Mouse (Mus musculus): ENCODE results near the gene Acsbg2.
"Not testable (repeated sequence)": the region's sequence is repeated elsewhere in the genome, so short reads cannot be mapped to it uniquely, and the experiment has no call there.

Gene Acsbg2

GRCm38 (mm10) chr17:56874237-56874636, at the start of gene Acsbg2:
Gene Acsbg2 (minus strand): TSS chr17:56874447.
- no peak for DNase-seq (ENCODE audit: low read depth in 2 of 2, low spot score in 2 of 2)

GRCm38 (mm10) chr17:56919725-56920124, 45.5 kb upstream of the Acsbg2 start:
- DNase-seq (ENCODE audit: low read depth in 2 of 2, low spot score in 2 of 2), result no peak

- no peak for DNase-seq (ENCODE audit: low read depth in 2 of 2, low spot score in 2 of 2)
Measured at GRCm38 (mm10) chr17:56917166-56917565, 42.9 kb upstream of the Acsbg2 start.

- no peak for DNase-seq (ENCODE audit: low read depth in 2 of 2, low spot score in 2 of 2)
Measured at GRCm38 (mm10) chr17:56913444-56913843, 39.2 kb upstream of the Acsbg2 start.

GRCm38 (mm10) chr17:56913023-56913422, 38.8 kb upstream of the Acsbg2 start:
- DNase-seq (ENCODE audit: low read depth in 2 of 2, low spot score in 2 of 2), result no peak

- DNase-seq (ENCODE audit: low read depth in 2 of 2, low spot score in 2 of 2), result not testable (repeated sequence)
Measured at GRCm38 (mm10) chr17:56909764-56910163, 35.5 kb upstream of the Acsbg2 start.

GRCm38 (mm10) chr17:56907887-56908286, 33.6 kb upstream of the Acsbg2 start:
- no peak for DNase-seq (ENCODE audit: low read depth in 2 of 2, low spot score in 2 of 2)

GRCm38 (mm10) chr17:56907096-56907495, 32.8 kb upstream of the Acsbg2 start:
- no peak for DNase-seq (ENCODE audit: low read depth in 2 of 2, low spot score in 2 of 2)

- DNase-seq (ENCODE audit: low read depth in 2 of 2, low spot score in 2 of 2), result no peak
Measured at GRCm38 (mm10) chr17:56906166-56906565, 31.9 kb upstream of the Acsbg2 start.

GRCm38 (mm10) chr17:56902698-56903097, 28.5 kb upstream of the Acsbg2 start:
- no peak for DNase-seq (ENCODE audit: low read depth in 2 of 2, low spot score in 2 of 2)

- peak; percentile 80 to 85 for DNase-seq (ENCODE audit: low read depth in 2 of 2, low spot score in 2 of 2)
Measured at GRCm38 (mm10) chr17:56897630-56898195, 23.5 kb upstream of the Acsbg2 start.

GRCm38 (mm10) chr17:56896513-56897129, 22.4 kb upstream of the Acsbg2 start:
- DNase-seq (ENCODE audit: low read depth in 2 of 2, low spot score in 2 of 2), result no peak

- DNase-seq (ENCODE audit: low read depth in 2 of 2, low spot score in 2 of 2), result no peak
Measured at GRCm38 (mm10) chr17:56895368-56895918, 21.2 kb upstream of the Acsbg2 start.

GRCm38 (mm10) chr17:56890018-56890417, 15.8 kb upstream of the Acsbg2 start:
- no peak for DNase-seq (ENCODE audit: low read depth in 2 of 2, low spot score in 2 of 2)

GRCm38 (mm10) chr17:56888050-56888449, 13.8 kb upstream of the Acsbg2 start:
- no peak for DNase-seq (ENCODE audit: low read depth in 2 of 2, low spot score in 2 of 2)

- DNase-seq (ENCODE audit: low read depth in 2 of 2, low spot score in 2 of 2), result peak in 1 of 2 experiments; percentile 44
Measured at GRCm38 (mm10) chr17:56884809-56885208, 10.6 kb upstream of the Acsbg2 start.

GRCm38 (mm10) chr17:56884331-56884730, 10.1 kb upstream of the Acsbg2 start:
- DNase-seq (ENCODE audit: low read depth in 2 of 2, low spot score in 2 of 2), result no peak

- DNase-seq (ENCODE audit: low read depth in 2 of 2, low spot score in 2 of 2), result no peak
Measured at GRCm38 (mm10) chr17:56883612-56884011, 9.4 kb upstream of the Acsbg2 start.

GRCm38 (mm10) chr17:56877426-56877825, 3.2 kb upstream of the Acsbg2 start:
- no peak for DNase-seq (ENCODE audit: low read depth in 2 of 2, low spot score in 2 of 2)

GRCm38 (mm10) chr17:56876981-56877380, 2.7 kb upstream of the Acsbg2 start:
- DNase-seq (ENCODE audit: low read depth in 2 of 2, low spot score in 2 of 2), result no peak

- no peak for DNase-seq (ENCODE audit: low read depth in 2 of 2, low spot score in 2 of 2)
Measured at GRCm38 (mm10) chr17:56876465-56876864, 2.2 kb upstream of the Acsbg2 start.

- DNase-seq (ENCODE audit: low read depth in 2 of 2, low spot score in 2 of 2), result no peak
Measured at GRCm38 (mm10) chr17:56874936-56875651, 847 bp upstream of the Acsbg2 start, which contains the start of gene 1700061G19Rik. Gene 1700061G19Rik (plus strand): TSS chr17:56875477.

All from CD8-positive naive resting alpha-beta T cell, adult 2 months (primary cell).